Mouse (Mus musculus): ENCODE results near the gene Fam229b.
A peak's percentile ranks its signal among the peaks of the same experiment; 100 is the strongest.

- peak; percentile 96 for TF ChIP-seq CTCF (conservative IDR thresholded peaks at IDR 0.05; ENCODE audit: insufficient read depth, insufficient read length, low read depth, low read length)
- TF ChIP-seq POLR2A (IDR thresholded peaks at IDR 0.05; ENCODE audit: low read depth, low read length): no peak
Observed at GRCm38 (mm10) chr10:39171134-39171533, 37.4 kb upstream of the Fam229b start.

Data from kidney, adult 2 months (tissue).